Mouse (Mus musculus) lung, postnatal 25 days (tissue): ENCODE data around the gene Emp2.
A peak's percentile ranks its signal among the peaks of the same experiment; 100 is the strongest.
"Not testable (repeated sequence)": the region's sequence is repeated elsewhere in the genome, so short reads cannot be mapped to it uniquely, and the experiment has no call there.

Experiments
- DNase-seq: peaks from one replicate; pipeline ENCODE4 v3.0.0; 2022; ENCODE audit warnings: low spot score

The Emp2 gene

DNA sequence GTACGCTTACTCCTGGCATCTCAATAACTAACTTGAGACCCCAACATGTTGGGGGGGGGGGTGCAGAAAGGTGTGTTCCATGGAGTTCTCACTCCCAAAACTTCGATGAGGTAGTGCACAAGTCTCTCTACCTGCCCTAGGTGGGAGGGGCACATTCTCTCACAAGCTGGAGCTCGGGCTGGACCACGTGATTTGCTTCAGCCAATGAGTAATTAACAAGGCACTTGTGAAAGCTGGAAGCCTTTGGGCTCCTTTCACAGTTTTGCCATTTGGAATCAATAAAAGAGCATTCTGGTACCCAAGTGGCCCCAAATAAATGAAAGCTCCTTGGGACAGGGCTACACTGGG is 3.4 kb upstream of the Emp2 start:
- no peak for DNase-seq

DNA sequence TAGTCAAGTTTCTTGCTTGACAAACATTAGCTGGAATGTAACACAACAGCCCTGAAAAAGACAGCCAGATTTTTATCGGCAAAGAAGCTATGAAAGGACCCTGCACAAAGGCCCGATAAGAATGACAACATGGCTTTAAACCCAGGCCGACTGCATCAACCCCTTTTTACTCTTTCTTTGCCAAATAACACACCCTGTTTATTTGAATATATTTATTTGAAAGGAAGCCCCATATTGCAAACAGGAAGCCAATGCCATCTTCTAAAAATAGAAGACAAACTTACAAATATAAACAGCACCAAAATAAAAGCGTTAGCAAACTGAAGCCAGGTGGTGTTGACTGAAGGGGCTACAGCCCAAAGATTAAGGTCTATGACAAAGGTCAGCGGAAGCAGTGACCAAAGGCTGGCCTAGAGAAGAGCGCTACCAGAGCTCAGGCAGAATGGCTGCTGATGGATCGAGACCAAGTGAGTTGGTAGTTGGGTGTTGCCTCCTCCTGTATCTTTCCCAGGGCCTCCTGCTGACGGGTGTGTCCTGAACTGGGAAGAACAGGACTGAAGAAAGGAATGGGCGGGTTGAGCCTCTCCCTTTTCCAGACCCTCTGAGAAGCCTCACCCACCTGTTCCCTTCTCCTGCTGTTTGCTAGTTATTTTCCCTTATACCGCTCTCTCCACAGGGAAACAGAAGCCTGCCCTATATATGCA is 2.9 kb upstream of the Emp2 start:
- no peak for DNase-seq

DNA sequence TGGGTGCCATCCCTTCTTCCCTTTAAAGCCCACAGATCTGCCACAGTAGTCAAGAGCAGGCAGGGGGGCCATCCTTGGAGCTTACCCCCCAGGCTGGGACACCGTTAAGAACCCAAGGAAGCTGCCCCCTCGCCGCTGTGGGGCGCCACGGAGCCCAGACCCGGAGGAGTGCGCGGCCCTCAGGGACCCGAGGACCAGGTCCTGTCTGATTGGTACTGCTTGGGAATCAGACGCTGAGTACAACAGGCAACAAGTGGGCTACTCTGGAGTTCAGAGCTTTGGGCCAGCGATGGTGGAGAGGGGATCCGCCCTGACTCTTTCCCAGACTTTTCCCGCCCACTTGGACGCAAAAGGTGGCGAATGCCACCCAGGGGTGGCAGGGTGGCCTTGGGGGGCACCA is 542 bp downstream of the Emp2 start:
- DNase-seq, result peak; percentile 54

GRCm38 (mm10) chr16:10311989-10312388 is 1.8 kb downstream of the Emp2 start:
- DNase-seq, result peak; percentile 36

GRCm38 (mm10) chr16:10311086-10311485 is 2.7 kb downstream of the Emp2 start:
- no peak for DNase-seq

DNA sequence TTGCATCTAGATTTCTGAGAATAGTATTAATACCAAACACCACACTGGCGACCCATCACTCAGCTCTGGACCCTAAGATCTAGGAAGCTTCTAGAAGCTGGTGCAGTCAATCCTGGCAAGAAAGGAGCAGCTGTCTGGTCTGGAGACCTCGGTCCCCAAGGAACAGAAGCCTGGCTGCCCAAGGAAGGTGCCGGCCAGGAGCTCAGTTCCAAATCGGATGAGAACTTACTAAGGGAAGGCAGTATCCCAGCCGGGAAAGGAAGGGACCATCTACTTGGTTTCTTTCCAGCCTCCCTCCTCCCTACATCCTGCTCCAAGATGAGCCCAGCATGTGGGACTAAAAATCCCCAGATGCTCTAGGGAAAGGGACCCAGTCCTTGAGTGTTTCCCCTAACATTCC is 3.3 kb downstream of the Emp2 start:
- no peak for DNase-seq

- no peak for DNase-seq
Observed at GRCm38 (mm10) chr16:10307351-10307750, 6.4 kb downstream of the Emp2 start.

DNA sequence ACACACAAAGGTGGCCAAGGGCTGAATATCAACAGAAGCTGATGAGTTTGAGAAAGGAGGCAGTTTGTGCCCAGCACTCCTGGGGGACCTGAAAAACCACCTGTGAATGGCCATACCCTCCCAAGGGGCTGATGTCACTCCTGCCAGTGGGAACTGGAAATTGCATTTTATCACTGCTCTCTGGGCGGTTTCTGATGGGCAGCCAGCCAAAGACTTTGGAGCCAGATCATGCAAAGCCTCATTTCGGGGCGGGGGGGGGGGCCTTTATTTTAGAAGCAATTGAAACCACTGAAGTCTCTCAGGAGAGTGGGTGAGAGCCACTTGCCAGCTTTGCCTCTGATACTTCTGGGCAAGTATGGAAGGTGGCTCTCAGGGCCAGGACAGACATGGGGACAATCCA is 7.7 kb downstream of the Emp2 start:
- peak; percentile 72 for DNase-seq

- peak; percentile 32 for DNase-seq
Observed at GRCm38 (mm10) chr16:10301337-10301736, 12.4 kb downstream of the Emp2 start.

DNA sequence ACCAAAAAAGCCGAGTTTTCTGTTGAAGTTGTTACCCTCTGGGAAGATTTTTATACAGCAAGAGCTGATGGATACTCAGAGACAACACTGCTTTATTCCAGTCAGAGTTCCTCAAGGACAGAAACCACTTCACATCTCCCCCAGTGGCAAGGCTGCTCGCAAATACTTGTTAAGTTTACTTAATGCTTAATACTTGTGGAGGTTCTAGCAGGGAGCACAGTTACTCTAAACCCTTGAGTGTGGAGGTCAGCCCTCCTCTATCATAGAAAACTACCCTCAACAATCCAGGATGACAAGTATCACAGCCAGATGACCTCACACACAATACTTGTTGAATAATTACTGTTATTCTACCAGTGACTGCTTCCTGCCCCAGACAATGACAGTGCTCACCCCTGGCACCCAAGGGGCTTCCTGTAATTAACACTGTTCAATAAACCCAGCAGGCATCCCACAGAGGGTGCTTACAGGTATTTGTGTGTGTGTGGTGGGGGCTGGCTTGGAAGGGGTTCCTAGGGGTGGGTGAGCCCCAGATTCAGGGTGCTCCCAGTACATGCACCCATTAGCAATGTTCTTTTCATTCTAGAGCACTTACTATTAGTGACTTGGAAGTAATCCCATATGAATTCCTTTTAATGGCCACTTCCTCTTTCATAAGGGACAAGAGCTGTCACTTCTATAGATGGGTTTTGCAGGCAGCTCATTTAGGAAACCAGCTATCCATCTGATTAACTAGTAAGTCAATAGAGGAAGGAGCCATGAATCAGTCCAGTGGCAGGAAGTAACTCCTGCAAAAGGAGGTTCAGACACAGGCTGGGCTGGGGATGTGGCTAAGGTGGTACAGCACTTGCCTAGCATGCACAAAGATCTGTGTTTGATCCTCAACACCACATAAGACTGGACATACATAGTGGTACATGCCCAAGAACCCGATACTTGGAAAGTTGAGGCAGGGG is 13.3 kb downstream of the Emp2 start:
- DNase-seq, result peak; percentile 50

DNA sequence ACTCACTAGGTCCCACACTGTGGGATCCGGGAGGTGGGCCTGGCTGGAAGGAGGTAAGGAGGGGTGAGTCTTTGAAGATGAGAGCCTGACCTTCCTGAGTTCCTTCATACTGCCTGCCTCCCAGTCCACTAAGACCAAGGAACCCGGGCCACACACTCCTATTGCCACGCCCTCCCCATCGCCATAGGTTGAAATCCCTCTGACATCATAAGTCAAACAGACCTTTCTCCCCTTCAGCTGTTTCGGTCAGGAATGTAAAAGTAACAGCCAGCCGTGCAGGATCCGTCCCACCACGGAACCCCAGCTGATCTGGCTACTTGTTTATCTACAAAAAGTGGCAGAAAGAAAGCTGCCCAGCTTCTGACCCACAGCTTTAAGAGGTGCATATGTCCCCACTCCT is 14.1 kb downstream of the Emp2 start:
- peak; percentile 48 for DNase-seq

DNA sequence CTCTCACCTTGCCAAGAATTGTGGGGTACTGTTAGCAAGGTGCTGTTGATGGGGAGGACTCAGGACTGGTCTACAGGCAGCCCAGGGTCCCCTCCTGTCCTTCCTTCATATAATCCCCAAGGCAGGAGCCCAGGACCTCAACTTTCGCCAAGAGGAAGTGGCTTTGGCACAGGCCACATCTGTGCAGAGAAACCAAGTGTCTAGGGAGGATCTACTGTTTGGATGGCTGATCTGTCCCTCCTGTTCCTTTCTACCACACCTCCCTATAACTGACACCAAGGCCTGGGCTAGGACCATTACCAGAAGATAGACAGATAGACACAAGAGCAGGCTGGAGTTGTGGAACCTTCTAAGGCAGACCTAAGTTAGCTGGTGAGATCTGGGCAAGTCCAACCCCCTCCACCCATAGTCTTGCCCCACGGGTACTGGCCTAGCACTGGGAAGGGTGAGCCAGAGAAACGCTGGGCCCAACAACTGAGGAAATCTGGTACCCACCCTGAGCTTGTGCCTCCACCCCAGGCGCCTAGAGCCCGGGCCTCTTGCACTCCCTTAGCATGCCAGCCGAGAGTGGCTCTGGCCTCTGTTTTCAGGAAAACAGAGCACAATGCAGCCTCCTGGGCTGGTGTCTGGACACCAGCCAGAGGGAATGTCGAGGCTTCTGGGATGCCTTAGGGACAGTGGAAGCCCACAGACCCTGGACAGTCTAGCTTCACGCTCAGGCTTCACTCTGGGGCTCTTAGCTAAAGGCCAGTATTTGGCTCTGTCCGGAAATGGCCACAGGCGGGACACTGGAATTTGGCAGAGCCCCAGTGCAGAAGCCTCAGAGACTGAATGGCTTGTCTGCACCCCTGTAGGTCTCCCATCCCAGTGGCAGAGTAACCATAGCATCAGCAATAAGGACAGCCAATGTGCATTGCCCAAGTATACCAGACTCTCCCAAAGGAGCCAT is 15.8 kb downstream of the Emp2 start:
- no peak for DNase-seq

GRCm38 (mm10) chr16:10288115-10288514 is 25.7 kb downstream of the Emp2 start:
- DNase-seq, result no peak

- DNase-seq, result no peak
Observed at GRCm38 (mm10) chr16:10286513-10287268, 27.1 kb downstream of the Emp2 start.

DNA sequence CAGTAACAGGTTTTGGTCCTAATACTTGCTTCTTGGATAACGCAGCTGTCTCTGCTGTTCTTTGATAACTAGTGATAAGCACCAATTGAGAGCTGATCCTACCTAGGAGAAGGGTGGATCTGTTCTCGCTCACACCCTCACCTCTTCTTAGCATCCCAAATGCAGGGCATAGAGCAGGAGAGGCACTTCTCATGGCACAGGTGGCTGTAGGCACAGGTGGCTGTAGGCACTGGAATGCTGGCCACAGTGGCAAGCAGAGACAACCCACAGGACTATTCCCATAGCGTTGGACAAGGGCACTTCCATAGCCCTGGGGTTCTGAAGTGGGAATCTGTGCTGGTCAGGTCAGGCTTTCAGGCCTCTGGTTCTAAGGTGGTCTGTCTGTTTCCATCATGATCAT is 31.9 kb downstream of the Emp2 start:
- no peak for DNase-seq

DNA sequence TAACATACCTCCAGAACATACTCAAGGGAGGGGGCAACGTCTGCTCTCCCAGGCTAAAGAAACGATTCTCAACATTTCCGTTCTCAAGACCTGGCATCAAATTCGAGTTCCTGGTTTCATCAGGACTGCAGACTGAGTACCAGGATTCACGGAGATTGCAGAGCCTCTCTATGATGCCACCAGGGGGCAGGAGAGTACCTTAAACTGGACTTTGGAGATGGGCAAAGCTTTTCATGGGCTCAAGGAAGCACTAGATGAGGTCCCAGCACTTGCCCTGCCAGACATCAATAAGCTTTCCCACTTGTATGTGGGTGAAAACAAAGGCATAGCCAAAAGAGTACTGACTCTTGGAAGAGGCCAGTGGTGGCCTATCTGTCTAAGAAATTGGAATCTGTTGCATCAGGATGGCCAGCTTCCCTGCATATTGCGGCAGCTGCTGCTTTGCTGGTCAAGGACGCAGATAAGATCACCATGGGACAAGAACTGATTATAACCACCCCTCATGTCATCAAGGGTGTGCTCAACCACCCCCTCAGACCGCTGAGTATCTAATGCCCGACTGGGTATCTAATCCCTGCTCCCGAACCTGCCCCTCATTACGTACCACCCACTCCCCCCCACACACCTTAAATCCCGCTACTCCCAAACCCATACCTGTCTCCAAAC is 33.3 kb downstream of the Emp2 start:
- DNase-seq, result peak; percentile 82

DNA sequence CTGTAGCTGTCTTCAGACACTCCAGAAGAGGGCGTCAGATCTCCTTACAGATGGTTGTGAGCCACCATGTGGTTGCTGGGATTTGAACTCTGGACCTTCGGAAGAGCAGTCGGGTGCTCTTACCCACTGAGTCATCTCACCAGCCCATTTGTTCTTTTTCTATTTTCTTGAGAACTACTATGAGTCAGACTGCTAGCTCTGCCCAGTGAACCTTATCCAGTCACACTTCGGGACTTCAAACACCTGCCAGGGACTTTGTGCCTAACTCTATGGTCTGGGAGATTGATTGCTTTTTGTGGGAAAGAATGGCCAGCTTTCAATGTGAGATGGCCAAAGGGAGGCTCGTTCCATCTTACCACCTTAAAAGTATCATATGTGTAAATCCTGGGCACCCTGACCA is 37.0 kb downstream of the Emp2 start:
- DNase-seq, result not testable (repeated sequence)

DNA sequence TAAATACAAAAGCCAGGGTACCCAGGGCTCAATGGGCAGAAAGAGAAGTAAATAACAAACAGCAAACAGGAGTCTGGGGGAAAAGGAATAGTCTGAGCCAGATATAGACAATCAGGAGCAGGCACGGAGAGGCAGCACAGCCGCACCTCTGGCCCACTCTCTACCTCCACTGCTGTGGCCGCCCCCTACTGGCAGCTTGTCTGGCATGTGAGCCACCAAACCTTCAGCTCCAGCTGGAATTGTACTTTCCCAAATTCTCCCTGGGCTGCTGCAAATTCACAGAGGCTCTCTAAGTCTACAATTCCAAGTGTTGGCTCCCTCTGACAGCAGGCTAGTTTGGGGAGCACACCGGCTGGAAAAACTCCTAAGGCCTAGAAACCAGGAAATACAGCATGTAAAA is 39.3 kb downstream of the Emp2 start:
- DNase-seq, result no peak

- peak; percentile 53 for DNase-seq
Observed at GRCm38 (mm10) chr16:10272256-10272655, 41.5 kb downstream of the Emp2 start.

DNA sequence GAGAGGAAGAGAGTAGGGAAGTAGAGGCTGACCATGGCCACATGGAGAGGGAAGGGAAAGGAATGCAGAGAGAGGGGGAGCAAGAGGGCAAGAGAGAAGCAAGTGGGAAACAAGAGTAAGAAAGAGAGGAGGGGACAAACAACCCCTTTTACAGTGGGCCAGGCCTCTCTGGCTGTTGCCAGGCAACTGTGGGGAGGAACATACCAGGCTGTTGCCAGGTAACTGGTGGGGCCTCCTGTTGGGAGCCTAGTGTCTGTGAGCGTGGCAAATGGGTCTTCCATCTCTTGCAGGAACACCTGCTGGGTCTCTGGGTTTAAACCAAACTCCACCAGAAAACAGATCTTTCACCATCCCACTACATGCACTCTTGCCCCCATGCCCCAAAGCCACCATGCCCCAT is 59.8 kb downstream of the Emp2 start:
- DNase-seq, result no peak

- DNase-seq, result no peak
Observed at GRCm38 (mm10) chr16:10236601-10237000, 77.2 kb downstream of the Emp2 start.
